Mouse (Mus musculus) embryonic facial prominence, embryonic 14.5 days (tissue): ENCODE results near the gene Fyn. TPM values are rescaled to one million over a fixed set of nuclear protein-coding genes. Genes with fewer than 3 reads are reported as not detected.

Source experiments
- ATAC-seq: fragments of 200-750 bp; cut with Nextera tagmentation; 2 replicates; pipeline ENCODE4 v1.8.0; 2017; ENCODE audit warnings: low read depth, moderate number of reproducible peaks, moderate TSS enrichment
- DNase-seq: peaks from one replicate; pipeline ENCODE4 v3.0.0-alpha.2; 2015; ENCODE audit warnings: low spot score
- H3K27ac ChIP-seq: fragments of 300-500 bp; sonication (generic); replicated peaks from 2 replicates; pipeline ENCODE4 v1.5.1; 2014; ENCODE audit warnings: low read depth, mild to moderate bottlenecking, low read length, moderate library complexity
- H3K27me3 ChIP-seq: fragments of 300-500 bp; sonication (generic); replicated peaks from 2 replicates; pipeline ENCODE4 v1.6.1; 2014; ENCODE audit warnings: low read length; ENCODE audit not compliant: control insufficient read depth, insufficient read depth
- H3K36me3 ChIP-seq: fragments of 300-500 bp; sonication (generic); 2 replicates; pipeline ENCODE4 v1.6.1; 2014; ENCODE audit warnings: low read length, mixed read lengths; ENCODE audit not compliant: control insufficient read depth, insufficient read depth
- H3K4me1 ChIP-seq: fragments of 300-500 bp; sonication (generic); 2 replicates; pipeline ENCODE4 v1.6.1; 2014; ENCODE audit warnings: antibody characterized with exemption, low read length; ENCODE audit not compliant: control insufficient read depth, insufficient read depth
- H3K4me2 ChIP-seq: fragments of 300-500 bp; sonication (generic); 2 replicates; pipeline ENCODE4 v1.6.1; 2014; ENCODE audit warnings: low read depth, mild to moderate bottlenecking, low read length, moderate library complexity, mixed read lengths
- H3K4me3 ChIP-seq: fragments of 300-500 bp; sonication (generic); 2 replicates; pipeline ENCODE4 v1.5.1; 2014; ENCODE audit warnings: low read depth, mild to moderate bottlenecking, low read length
- H3K9ac ChIP-seq: fragments of 300-500 bp; sonication (generic); 2 replicates; pipeline ENCODE4 v1.6.1; 2014; ENCODE audit warnings: low read depth, mild to moderate bottlenecking, low read length, moderate library complexity, mixed read lengths
- H3K9me3 ChIP-seq: fragments of 300-500 bp; sonication (generic); 2 replicates; pipeline ENCODE4 v1.6.1; 2016; ENCODE audit warnings: low read length; ENCODE audit not compliant: control insufficient read depth
- WGBS: fragments of 180-500 bp; shearing (Covaris S2); extraction: QIAGEN DNeasy Blood & Tissue Kit; methylation state at CpG from one replicate; pipeline ENCODE4 v1.1.7; 2014; 5-methylcytosine and 5-hydroxymethylcytosine counted together
- polyA plus RNA-seq: library from polyadenylated mRNA; unstranded; fragments of >200 nt; fragmentation: Nextera tagmentation; extraction: Ambion mirVana; gene quantifications from 2 replicates; pipeline ENCODE4 v1.2.1, GENCODE M21; 2014

Gene Fyn
- polyA plus RNA-seq, 1 experiment from 2014 or later: 60.8 TPM

DNA sequence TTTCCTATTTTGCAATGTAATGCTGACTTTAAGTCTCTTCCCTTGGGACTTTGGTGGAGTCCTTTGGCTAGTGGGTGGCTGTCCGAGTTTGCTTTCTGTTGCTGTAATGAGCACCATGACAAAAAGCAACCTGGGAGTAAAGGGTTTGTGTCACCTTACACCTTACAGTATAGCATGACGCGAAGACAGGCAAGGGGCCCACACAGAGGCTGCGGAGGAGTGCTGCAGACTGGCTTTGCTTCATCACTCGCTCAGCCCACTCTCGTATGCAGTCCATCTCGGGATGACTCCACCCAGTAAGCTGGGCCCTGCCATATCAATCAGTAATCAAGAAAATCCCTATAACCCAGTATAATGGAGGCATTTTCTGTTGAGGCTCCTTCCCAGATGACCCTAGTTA, 65.2 kb downstream of the Fyn start:
- H3K4me1 ChIP-seq: 0 out of 2 replicates have a peak, but pooled peaks cover 3% of the 10 kb centered on the region
- 78% methylated on average over 7 of the region's 7 CpGs for WGBS
- no peak for ATAC-seq
- no peaks in the 10 kb centered on the region for H3K9me3 ChIP-seq
- no peaks in the 10 kb centered on the region for H3K36me3 ChIP-seq
- H3K27me3 ChIP-seq: no peaks in the 10 kb centered on the region
- no peak overlapping the region for H3K9ac ChIP-seq
- H3K4me3 ChIP-seq: no peak overlapping the region
- no peak for DNase-seq
- H3K4me2 ChIP-seq: no peak overlapping the region
- no peak overlapping the region for H3K27ac ChIP-seq

DNA sequence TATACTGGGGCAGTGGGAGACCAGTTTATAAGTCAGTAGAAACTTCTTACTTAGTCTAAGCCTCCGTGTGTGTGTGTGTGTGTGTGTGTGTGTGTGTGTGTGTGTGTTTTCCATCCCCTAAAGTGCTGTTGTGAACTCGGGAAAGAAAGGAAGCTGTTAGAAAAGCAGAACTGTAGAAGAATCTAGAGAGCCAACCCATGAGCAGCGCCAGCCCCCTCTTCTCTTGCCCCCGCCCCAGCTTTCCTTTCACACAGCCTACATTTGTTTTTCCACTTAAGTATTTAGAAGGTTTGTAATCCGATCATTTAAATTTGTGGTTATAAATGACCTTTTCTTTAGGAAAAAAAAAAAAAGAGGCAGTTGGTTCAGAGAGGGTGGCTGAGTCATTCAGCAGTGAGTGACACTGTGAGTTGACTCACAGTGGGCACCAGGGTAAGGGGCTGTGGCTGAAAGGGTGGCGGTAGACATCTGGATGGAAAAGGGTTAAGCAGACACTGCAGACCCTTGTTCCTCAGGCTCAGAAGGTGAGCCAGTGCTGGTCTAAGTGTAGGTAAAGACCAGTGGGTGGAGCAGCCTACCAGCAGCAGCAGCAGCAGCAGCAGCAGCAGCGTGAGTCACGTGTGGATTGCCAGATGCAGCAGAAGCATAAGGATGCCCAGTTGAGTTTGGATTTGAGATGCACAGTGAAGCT, 66.2 kb downstream of the Fyn start:
- Histone ChIP-seq H3K4me3 (no peak overlapping the region), H3K4me1 (0 out of 2 replicates have a peak, but pooled peaks cover 3% of the 10 kb centered on the region), H3K36me3 (no peaks in the 10 kb centered on the region), H3K4me2 (no peak overlapping the region), H3K9ac (no peak overlapping the region), H3K27ac (no peak overlapping the region), H3K27me3 (no peaks in the 10 kb centered on the region), H3K9me3 (no peaks in the 10 kb centered on the region)
- WGBS: 50% methylated on average over 8 of the region's 8 CpGs
- ATAC-seq (no peak), DNase-seq (no peak)

DNA sequence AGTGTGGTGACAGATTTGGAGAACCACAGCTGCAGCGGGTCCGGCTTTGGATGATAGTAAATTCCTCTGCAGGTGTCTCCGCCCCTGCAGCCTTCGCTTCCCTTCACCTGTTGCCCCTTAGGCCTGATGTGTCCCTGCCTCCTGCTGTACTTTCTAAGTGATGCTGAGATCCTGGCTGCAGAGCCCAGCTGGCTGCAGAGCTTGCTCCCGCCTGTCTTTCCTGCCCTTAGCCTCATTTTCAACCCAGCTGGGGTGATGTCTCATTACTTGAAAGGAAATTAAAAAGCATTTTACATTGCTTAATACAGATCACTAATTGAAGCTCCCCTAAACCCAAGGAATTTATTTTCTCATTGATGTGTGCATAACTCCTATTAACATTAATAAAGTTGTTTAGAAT, 70.2 kb downstream of the Fyn start:
- Histone ChIP-seq H3K27me3 (no peaks in the 10 kb centered on the region), H3K4me2 (no peak overlapping the region), H3K9me3 (no peaks in the 10 kb centered on the region), H3K4me1 (peaks cover 8% of the 10 kb centered on the region; the same call in 1 of the 2 replicates), H3K27ac (no peak overlapping the region), H3K4me3 (no peak overlapping the region), H3K36me3 (no peaks in the 10 kb centered on the region), H3K9ac (no peak overlapping the region)
- ATAC-seq (no peak), DNase-seq (no peak)
- 55% methylated on average over 5 of the region's 5 CpGs for WGBS

DNA sequence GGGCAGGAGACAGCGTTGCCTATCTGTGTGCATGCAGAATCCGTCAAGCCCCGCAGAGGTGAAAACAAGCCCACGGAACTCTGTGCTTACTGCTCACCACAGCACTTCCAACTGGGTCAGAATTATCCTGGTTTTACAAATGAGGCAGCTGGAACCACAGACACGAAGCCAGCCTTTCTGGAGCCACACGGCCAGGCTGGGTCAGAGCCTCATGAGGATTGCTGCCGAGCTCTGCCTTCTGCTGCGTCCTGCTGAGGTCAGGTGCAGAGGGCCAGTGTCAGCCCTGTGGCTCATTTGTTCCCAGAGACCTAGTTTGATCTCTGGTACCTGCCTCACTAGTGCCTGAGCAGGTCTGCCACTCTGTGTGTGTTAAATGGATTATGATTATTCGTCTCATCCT, 71.9 kb downstream of the Fyn start:
- DNase-seq (no peak), ATAC-seq (no peak)
- H3K9ac ChIP-seq: no peak overlapping the region
- no peaks in the 10 kb centered on the region for H3K36me3 ChIP-seq
- H3K9me3 ChIP-seq: no peaks in the 10 kb centered on the region
- peaks cover 5% of the 10 kb centered on the region; the same call in 1 of the 2 replicates for H3K4me1 ChIP-seq
- no peak overlapping the region for H3K27ac ChIP-seq
- no peak overlapping the region for H3K4me3 ChIP-seq
- no peaks in the 10 kb centered on the region for H3K27me3 ChIP-seq
- no peak overlapping the region for H3K4me2 ChIP-seq
- WGBS: 71% methylated on average over 9 of the region's 9 CpGs

DNA sequence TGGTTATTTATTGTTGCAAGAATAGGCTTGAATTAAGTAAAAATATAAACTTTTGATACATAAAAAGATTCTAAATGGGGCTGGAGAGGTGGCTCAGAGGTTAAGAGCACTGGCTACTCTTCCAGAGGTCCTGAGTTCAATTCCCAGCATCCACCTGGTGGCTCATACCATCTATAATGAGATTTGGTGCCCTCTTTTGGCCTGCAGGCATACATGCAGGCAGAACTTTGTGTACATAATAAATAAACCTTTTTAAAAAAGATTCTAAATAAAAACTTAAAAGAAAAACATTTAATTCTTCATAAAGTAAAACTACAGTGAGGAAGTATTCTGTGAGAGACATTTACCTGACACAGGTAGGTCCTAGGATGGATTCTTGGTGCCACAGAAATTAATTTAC, 73.0 kb downstream of the Fyn start:
- H3K9ac ChIP-seq: no peak overlapping the region
- no peaks in the 10 kb centered on the region for H3K9me3 ChIP-seq
- no peaks in the 10 kb centered on the region for H3K27me3 ChIP-seq
- DNase-seq (no peak), ATAC-seq (no peak)
- H3K4me2 ChIP-seq: no peak overlapping the region
- H3K4me3 ChIP-seq: no peak overlapping the region
- H3K27ac ChIP-seq: no peak overlapping the region
- no peaks in the 10 kb centered on the region for H3K36me3 ChIP-seq
- H3K4me1 ChIP-seq: peaks cover 5% of the 10 kb centered on the region; the same call in 1 of the 2 replicates

DNA sequence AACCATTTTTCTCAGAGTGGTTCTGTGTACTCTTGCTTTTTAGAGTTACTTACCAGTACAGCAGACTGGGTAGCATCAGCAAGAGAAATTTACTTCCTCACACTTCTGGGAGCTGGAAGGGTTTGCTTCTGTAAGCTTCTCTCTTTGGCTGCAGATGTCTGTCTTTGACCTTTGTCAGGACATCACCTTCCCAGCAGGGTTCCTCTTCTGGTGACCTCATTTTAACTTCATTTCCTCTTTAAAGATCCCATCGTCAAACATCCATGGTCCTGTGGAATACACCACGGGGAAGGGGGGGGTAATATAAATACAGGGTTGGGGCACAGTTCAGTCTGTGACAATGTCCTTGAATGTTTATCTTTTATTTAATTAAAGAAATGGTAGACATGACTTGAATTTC, 74.5 kb downstream of the Fyn start:
- H3K9me3 ChIP-seq: no peaks in the 10 kb centered on the region
- H3K4me2 ChIP-seq: no peak overlapping the region
- no peak overlapping the region for H3K4me3 ChIP-seq
- 39% methylated on average over 2 of the region's 2 CpGs for WGBS
- H3K9ac ChIP-seq: no peak overlapping the region
- ATAC-seq (no peak), DNase-seq (no peak)
- H3K36me3 ChIP-seq: no peaks in the 10 kb centered on the region
- H3K4me1 ChIP-seq: peaks cover 5% of the 10 kb centered on the region; the same call in 1 of the 2 replicates
- H3K27me3 ChIP-seq: no peaks in the 10 kb centered on the region
- H3K27ac ChIP-seq: no peak overlapping the region

DNA sequence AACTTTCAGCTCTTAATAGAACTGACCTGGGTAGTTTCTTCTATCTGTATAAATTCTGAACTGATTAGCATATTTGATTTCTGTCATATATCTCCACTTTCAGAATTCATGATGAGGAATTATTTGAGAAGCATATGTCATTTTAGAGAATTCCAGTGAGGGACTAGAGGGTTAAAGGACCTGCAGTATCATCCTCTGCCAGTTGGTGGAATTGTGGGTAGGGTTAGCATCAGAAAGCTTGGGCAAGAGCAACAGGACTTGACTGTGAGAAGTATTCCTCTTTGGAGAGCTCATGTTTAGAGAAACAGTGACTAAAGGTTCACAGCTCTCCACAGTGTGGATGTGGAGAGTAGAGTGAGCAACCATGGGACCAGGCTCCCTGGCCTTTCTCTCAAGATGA, 75.3 kb downstream of the Fyn start:
- Histone ChIP-seq H3K36me3 (no peaks in the 10 kb centered on the region), H3K27me3 (no peaks in the 10 kb centered on the region), H3K9me3 (no peaks in the 10 kb centered on the region), H3K4me1 (peaks cover 8% of the 10 kb centered on the region), H3K4me3 (no peak overlapping the region), H3K9ac (no peak overlapping the region), H3K27ac (no peak overlapping the region), H3K4me2 (no peak overlapping the region)
- no peak for DNase-seq
- ATAC-seq: no peak

DNA sequence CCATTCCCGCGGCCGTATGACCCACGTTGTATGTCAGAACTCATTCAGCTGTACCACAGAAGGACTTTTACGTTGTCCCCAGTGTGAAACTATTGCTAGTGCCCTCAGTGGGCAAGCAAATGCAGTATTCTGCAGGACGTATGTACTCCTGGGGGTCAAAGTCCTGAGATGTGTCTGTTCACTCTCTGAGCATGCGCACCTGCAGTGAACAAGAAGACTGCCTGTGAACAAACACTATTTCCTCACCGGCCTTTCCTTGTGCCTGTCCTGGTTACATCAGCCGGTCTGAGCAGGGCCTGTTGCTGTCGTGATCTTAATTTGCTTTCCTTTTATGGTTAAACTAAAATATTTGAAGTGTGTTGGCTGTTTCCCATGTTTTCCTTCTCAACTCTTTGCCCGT, 77.2 kb downstream of the Fyn start:
- H3K9me3 ChIP-seq: no peaks in the 10 kb centered on the region
- H3K36me3 ChIP-seq: no peaks in the 10 kb centered on the region
- no peaks in the 10 kb centered on the region for H3K27me3 ChIP-seq
- H3K27ac ChIP-seq: no peak overlapping the region
- no peak for DNase-seq
- peaks cover 20% of the 10 kb centered on the region for H3K4me1 ChIP-seq
- no peak overlapping the region for H3K4me2 ChIP-seq
- 87% methylated on average over 11 of the region's 11 CpGs for WGBS
- H3K4me3 ChIP-seq: no peak overlapping the region
- no peak overlapping the region for H3K9ac ChIP-seq
- ATAC-seq: no peak

DNA sequence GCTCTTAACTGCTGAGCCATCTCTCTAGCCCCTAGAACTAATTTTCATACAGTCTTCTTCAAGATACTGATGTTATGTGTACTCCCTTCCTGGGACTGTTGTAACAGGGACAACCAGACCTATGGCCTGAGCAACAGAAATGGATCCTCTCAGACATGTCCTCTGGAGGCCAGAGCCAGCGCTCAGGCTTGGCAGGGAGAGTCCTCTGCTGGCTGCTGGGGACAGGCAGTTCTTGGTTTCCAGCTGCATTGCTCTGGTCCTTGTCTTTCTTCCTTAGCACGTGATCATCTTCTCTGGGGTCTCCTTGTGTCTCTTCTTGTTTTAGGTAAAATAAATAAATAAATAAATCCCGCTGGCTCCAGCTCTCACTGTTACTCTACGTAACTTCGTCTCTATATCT, 78.1 kb downstream of the Fyn start:
- Histone ChIP-seq H3K27ac (no peak overlapping the region), H3K36me3 (no peaks in the 10 kb centered on the region), H3K4me2 (no peak overlapping the region), H3K9me3 (no peaks in the 10 kb centered on the region), H3K4me1 (peaks cover 28% of the 10 kb centered on the region), H3K9ac (no peak overlapping the region), H3K27me3 (no peaks in the 10 kb centered on the region), H3K4me3 (no peak overlapping the region)
- DNase-seq: no peak
- no peak for ATAC-seq
- WGBS: 92% methylated on average over 5 of the region's 5 CpGs
